Mouse (Mus musculus) stomach, postnatal 0 days (tissue): Measurements from ENCODE around the gene Samm50. TPM values are rescaled to one million over a fixed set of nuclear protein-coding genes. Genes with fewer than 3 reads are reported as not detected.

Source experiments
- ATAC-seq: fragments of 200-750 bp; cut with Nextera tagmentation; 2 replicates; pipeline ENCODE4 v1.8.0; 2017; ENCODE audit not compliant: low FRiP score, low TSS enrichment
- DNase-seq: peaks from one replicate; pipeline ENCODE4 v3.0.0-alpha.2; 2016; ENCODE audit warnings: low spot score
- H3K27ac ChIP-seq: fragments of 300-500 bp; sonication (generic); replicated peaks from 2 replicates; pipeline ENCODE4 v1.5.1; 2014; ENCODE audit warnings: mild to moderate bottlenecking, control low read depth
- H3K27me3 ChIP-seq: fragments of 300-500 bp; sonication (generic); 2 replicates; pipeline ENCODE4 v1.6.1; 2014; ENCODE audit warnings: low read length; ENCODE audit not compliant: control insufficient read depth, insufficient read depth
- H3K36me3 ChIP-seq: fragments of 300-500 bp; sonication (generic); 2 replicates; pipeline ENCODE4 v1.6.1; 2014; ENCODE audit warnings: low read length, mixed read lengths; ENCODE audit not compliant: control insufficient read depth, insufficient read depth
- H3K4me1 ChIP-seq: fragments of 300-500 bp; sonication (generic); replicated peaks from 2 replicates; pipeline ENCODE4 v1.6.1; 2014; ENCODE audit warnings: antibody characterized with exemption; ENCODE audit not compliant: control insufficient read depth, insufficient read depth
- H3K4me2 ChIP-seq: fragments of 300-500 bp; sonication (generic); replicated peaks from 2 replicates; pipeline ENCODE4 v1.6.1; 2014; ENCODE audit warnings: low read depth, mild to moderate bottlenecking, control low read depth, moderate library complexity
- H3K4me3 ChIP-seq: fragments of 300-500 bp; sonication (generic); 2 replicates; pipeline ENCODE4 v1.5.1; 2014; ENCODE audit warnings: low read depth, low read length, control low read depth
- H3K9ac ChIP-seq: fragments of 300-500 bp; sonication (generic); 2 replicates; pipeline ENCODE4 v1.6.1; 2014; ENCODE audit warnings: mild to moderate bottlenecking, low read length, control low read depth, mixed read lengths
- H3K9me3 ChIP-seq: fragments of 300-500 bp; sonication (generic); 2 replicates; pipeline ENCODE4 v1.6.1; 2016; ENCODE audit warnings: low read length; ENCODE audit not compliant: control insufficient read depth
- CTCF ChIP-seq: IDR thresholded peaks from 2 replicates; pipeline ENCODE4 v1.5.1; 2016; ENCODE audit warnings: antibody characterized with exemption, low read depth, mild to moderate bottlenecking, moderate library complexity
- EP300 ChIP-seq: optimal IDR thresholded peaks from 2 replicates; pipeline ENCODE3; 2016; ENCODE audit warnings: antibody characterized with exemption
- WGBS: fragments of 180-500 bp; shearing (Covaris S2); extraction: QIAGEN DNeasy Blood & Tissue Kit; methylation state at CpG from one replicate; pipeline ENCODE4 v1.1.7; 2014; 5-methylcytosine and 5-hydroxymethylcytosine counted together
- polyA plus RNA-seq: library from polyadenylated mRNA; unstranded; fragments of >200 nt; fragmentation: Nextera tagmentation; extraction: Ambion mirVana; gene quantifications from 2 replicates; pipeline ENCODE4 v1.2.1, GENCODE M21; 2015

The Samm50 gene
- polyA plus RNA-seq, 1 experiment from 2014 or later = 92.3 TPM

DNA sequence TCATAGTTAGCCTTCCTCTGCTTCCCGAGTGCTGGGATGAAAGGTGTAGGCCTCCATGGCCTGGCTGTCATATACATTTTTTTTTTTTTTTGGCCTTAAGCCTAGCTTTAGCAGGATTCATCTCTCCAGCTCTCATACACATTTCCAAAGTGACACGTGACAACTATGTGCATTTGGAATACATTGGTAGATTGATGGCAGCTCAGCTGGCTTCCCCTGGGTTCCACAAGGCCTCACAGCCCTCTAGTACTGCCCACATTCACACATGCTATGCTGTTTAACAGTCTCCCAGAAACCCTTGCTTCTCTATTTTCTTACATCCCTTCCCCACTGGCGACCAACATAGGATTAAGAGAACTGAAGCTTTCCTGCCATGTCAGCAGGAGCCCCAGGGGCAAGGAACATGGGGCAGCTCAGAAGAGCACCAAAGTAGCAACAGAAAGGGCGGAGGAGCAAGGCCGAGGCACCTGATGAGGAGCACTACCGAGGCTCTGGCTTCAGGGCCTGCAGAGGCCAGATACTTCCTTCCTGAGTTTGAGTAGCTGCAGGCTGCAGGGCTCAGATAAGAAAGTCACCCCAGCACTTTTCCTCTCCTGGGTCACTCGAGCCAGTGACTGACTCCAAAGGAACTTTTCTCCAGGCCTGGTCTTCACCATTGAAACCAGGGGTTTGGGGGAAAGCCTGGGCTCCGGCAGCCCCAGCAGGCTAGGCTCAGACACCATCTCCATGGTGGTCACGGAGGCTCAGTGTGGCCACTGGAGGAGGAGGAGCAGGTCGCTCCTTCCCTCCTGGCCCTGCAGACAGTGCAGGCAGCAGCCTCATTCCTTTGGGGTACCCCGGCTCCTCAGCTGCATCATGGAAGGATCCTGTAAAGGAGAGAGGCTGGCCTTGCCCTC lies 17.7 kb downstream of the Samm50 start:
- peaks cover 20% of the 10 kb centered on the region for H3K36me3 ChIP-seq

DNA sequence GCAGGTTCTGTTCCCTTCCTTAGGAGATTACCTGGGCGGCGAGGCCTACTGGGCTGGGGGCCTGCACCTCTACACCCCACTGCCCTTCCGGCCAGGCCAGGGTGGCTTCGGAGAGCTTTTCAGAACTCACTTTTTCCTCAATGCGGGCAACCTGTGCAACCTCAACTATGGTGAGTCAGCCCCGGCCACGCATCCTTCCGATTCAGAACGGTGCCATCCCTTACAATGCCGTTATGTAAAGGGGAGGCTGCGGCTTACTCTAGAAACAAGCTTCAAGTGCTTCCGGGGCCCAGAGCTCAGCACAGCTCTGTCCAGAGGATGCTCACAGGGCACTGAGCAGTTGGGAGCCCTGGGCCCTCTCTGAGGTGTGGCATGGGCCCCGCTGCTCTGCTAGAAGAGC lies 18.4 kb downstream of the Samm50 start:
- DNase-seq (no peak), ATAC-seq (no peak)
- peaks cover 23% of the 10 kb centered on the region for H3K36me3 ChIP-seq
- H3K4me1 ChIP-seq = no peaks in the 10 kb centered on the region
- no peaks in the 10 kb centered on the region for H3K9me3 ChIP-seq
- no peak overlapping the region for H3K9ac ChIP-seq
- WGBS = 91% methylated on average over 13 of the region's 13 CpGs
- H3K27ac ChIP-seq = no peak overlapping the region
- no peak overlapping the region for H3K4me2 ChIP-seq
- no peak overlapping the region for H3K4me3 ChIP-seq
- H3K27me3 ChIP-seq = no peaks in the 10 kb centered on the region
- TF ChIP-seq CTCF (no peak), EP300 (no peak)

More for the DNA sequence above, 17.7 kb downstream of the Samm50 start:
- H3K27ac ChIP-seq = no peak overlapping the region
- H3K4me2 ChIP-seq = no peak overlapping the region
- ATAC-seq (no peak), DNase-seq (no peak)
- H3K4me3 ChIP-seq = no peak overlapping the region
- no peaks in the 10 kb centered on the region for H3K4me1 ChIP-seq
- no peaks in the 10 kb centered on the region for H3K27me3 ChIP-seq
- no peaks in the 10 kb centered on the region for H3K9me3 ChIP-seq
- H3K9ac ChIP-seq = no peak overlapping the region
- 79% methylated on average over 11 of the region's 11 CpGs for WGBS
- TF ChIP-seq CTCF = no peak
- no peak for TF ChIP-seq EP300

- H3K4me2 ChIP-seq = no peak overlapping the region
- H3K4me3 ChIP-seq = no peak overlapping the region
- H3K4me1 ChIP-seq = no peaks in the 10 kb centered on the region
- H3K36me3 ChIP-seq = peaks cover 23% of the 10 kb centered on the region
- no peak overlapping the region for H3K27ac ChIP-seq
- TF ChIP-seq CTCF = no peak
- TF ChIP-seq EP300 = no peak
- H3K9ac ChIP-seq = no peak overlapping the region
- no peaks in the 10 kb centered on the region for H3K9me3 ChIP-seq
- no peak for ATAC-seq
- H3K27me3 ChIP-seq = no peaks in the 10 kb centered on the region
- DNase-seq = no peak
- 89% methylated on average over 13 of the region's 13 CpGs for WGBS
These were observed 18.9 kb downstream of the Samm50 start for GRCm38 (mm10) chr15:84210941-84211340.

DNA sequence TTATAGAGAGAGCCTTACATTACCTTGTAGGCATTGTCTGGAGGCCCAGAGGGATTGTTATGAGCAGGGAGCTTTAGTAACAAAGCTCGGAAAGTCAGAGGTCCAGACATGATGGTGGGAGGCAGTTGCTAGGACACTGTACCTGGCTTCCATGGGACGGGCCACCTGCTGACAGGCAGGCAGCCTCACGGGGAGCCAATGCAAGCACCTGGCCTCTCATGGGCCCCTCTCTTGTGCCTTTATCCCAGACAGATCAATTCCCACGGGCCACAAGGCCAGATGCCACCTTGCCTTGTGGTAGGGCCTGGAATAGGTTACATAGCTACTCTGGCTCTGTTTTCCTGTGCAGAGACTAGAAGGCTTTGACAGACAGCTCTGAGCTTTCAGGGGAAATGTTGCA lies 19.5 kb downstream of the Samm50 start:
- no peak overlapping the region for H3K4me2 ChIP-seq
- no peaks in the 10 kb centered on the region for H3K9me3 ChIP-seq
- no peak for TF ChIP-seq EP300
- no peak for TF ChIP-seq CTCF
- H3K27ac ChIP-seq = no peak overlapping the region
- no peaks in the 10 kb centered on the region for H3K27me3 ChIP-seq
- ATAC-seq = no peak
- peaks cover 23% of the 10 kb centered on the region for H3K36me3 ChIP-seq
- 77% methylated on average over 4 of the region's 4 CpGs for WGBS
- no peaks in the 10 kb centered on the region for H3K4me1 ChIP-seq
- H3K4me3 ChIP-seq = no peak overlapping the region
- H3K9ac ChIP-seq = no peak overlapping the region
- no peak for DNase-seq

DNA sequence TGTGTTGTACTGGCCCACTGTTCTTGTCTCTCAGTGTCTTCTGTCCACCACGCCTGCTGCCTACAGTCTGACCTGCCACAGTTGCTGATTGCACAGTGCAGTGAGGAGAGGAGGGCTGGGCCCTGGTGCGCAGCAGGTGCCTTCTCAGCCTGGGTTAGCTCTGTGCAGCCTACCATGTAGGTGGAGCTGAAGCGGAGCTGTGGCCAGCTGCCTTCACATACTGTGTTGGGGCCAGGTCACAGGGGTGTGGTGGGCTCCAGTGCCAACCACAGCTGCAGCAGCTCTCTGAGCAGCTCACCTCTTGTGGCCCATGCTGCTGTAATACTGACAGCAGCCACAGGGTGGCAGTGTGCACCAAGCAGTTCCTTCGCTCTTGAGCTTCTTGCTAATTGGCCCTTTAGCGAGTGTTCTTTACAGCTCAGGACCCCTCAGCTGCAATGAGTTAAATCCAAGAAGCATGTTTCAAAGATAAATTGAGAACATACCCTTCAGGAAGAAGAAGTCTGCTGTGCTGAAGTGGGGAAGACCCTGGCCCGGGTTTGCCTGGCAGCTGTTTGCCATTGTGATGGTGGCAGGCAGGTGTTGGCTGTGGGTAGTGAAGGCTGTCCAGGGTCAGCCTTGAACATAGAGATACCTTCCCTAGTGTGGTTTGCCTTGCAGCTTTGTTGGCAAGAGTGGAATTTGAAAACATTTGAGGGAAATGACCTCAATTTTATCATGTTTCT lies 20.2 kb downstream of the Samm50 start:
- no peak overlapping the region for H3K4me3 ChIP-seq
- no peak overlapping the region for H3K4me2 ChIP-seq
- no peak overlapping the region for H3K9ac ChIP-seq
- peak; percentile 85 for DNase-seq
- H3K27ac ChIP-seq = no peak overlapping the region
- no peaks in the 10 kb centered on the region for H3K9me3 ChIP-seq
- peak; percentile 43; the same call in 1 of the 2 replicates for ATAC-seq
- H3K4me1 ChIP-seq = no peaks in the 10 kb centered on the region
- peaks cover 21% of the 10 kb centered on the region; the same call in 1 of the 2 replicates for H3K36me3 ChIP-seq
- H3K27me3 ChIP-seq = no peaks in the 10 kb centered on the region
- 40% methylated on average over 6 of the region's 6 CpGs for WGBS
- TF ChIP-seq CTCF (peak; percentile 98), EP300 (no peak)

DNA sequence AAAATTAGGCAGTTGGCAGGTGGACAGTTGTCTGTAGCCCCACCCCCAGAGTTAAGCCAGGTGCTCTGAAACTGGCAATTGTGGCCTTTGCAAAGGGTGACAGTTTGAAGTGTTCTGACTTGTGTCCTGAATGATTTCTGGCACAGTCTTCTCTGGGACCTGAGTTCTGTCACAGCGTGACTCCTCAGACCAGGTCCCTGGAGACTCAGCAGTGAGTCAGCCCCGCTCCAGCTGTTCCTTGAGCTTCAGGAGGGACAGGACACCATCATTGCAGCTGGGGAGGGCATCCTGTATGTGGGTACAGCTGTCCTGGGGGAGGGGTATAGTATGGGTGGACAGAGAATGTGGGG lies 20.7 kb downstream of the Samm50 start:
- TF ChIP-seq CTCF (no peak), EP300 (no peak)

More for the DNA sequence above, 20.7 kb downstream of the Samm50 start:
- no peak overlapping the region for H3K9ac ChIP-seq
- no peaks in the 10 kb centered on the region for H3K4me1 ChIP-seq
- ATAC-seq (no peak), DNase-seq (no peak)
- H3K9me3 ChIP-seq = no peaks in the 10 kb centered on the region
- H3K27ac ChIP-seq = no peak overlapping the region
- H3K36me3 ChIP-seq = peaks cover 19% of the 10 kb centered on the region; the same call in 1 of the 2 replicates
- H3K4me3 ChIP-seq = no peak overlapping the region
- H3K27me3 ChIP-seq = no peaks in the 10 kb centered on the region
- 91% methylated on average over 2 of the region's 2 CpGs for WGBS
- no peak overlapping the region for H3K4me2 ChIP-seq
